Mouse (Mus musculus) midbrain, embryonic 16.5 days (tissue): Measurements from ENCODE around the gene Krt17. TPM values are rescaled to one million over a fixed set of nuclear protein-coding genes. Genes with fewer than 3 reads are reported as not detected.

Experiments
- ATAC-seq: fragments of 200-750 bp; cut with Nextera tagmentation; 2 replicates; pipeline ENCODE4 v1.8.0; 2017; ENCODE audit warnings: moderate TSS enrichment
- H3K27ac ChIP-seq: fragments of 300-500 bp; sonication (generic); 2 replicates; pipeline ENCODE4 v1.5.1; 2014; ENCODE audit warnings: mild to moderate bottlenecking, low read length, mixed read lengths
- H3K27me3 ChIP-seq: fragments of 300-500 bp; sonication (generic); 2 replicates; pipeline ENCODE4 v1.6.1; 2014; ENCODE audit warnings: low read depth, low read length, mixed read lengths; ENCODE audit not compliant: control insufficient read depth, insufficient read depth
- H3K36me3 ChIP-seq: fragments of 300-500 bp; sonication (generic); 2 replicates; pipeline ENCODE4 v1.6.1; 2014; ENCODE audit warnings: mild to moderate bottlenecking, low read length, moderate library complexity, mixed read lengths; ENCODE audit not compliant: control insufficient read depth, insufficient read depth
- H3K4me1 ChIP-seq: fragments of 300-500 bp; sonication (generic); 2 replicates; pipeline ENCODE4 v1.6.1; 2014; ENCODE audit warnings: mild to moderate bottlenecking, low read length, mixed read lengths; ENCODE audit not compliant: control insufficient read depth, insufficient read depth
- H3K4me2 ChIP-seq: fragments of 300-500 bp; sonication (generic); 2 replicates; pipeline ENCODE4 v1.6.1; 2014; ENCODE audit warnings: mild to moderate bottlenecking, low read length, mixed read lengths
- H3K4me3 ChIP-seq: fragments of 300-500 bp; sonication (generic); 2 replicates; pipeline ENCODE4 v1.5.1; 2014; ENCODE audit warnings: low read depth, mild to moderate bottlenecking, low read length, moderate library complexity, mixed read lengths
- H3K9ac ChIP-seq: fragments of 300-500 bp; sonication (generic); 2 replicates; pipeline ENCODE4 v1.6.1; 2014; ENCODE audit warnings: low read depth, low read length, mixed read lengths
- H3K9me3 ChIP-seq: fragments of 300-500 bp; sonication (generic); replicated peaks from 2 replicates; pipeline ENCODE4 v1.6.1; 2014; ENCODE audit warnings: mild to moderate bottlenecking, low read length, mixed read lengths; ENCODE audit not compliant: control insufficient read depth, poor library complexity, severe bottlenecking
- WGBS: fragments of 180-500 bp; shearing (Covaris S2); extraction: QIAGEN DNeasy Blood & Tissue Kit; methylation state at CpG from one replicate; pipeline ENCODE4 v1.1.7; 2014; 5-methylcytosine and 5-hydroxymethylcytosine counted together
- polyA plus RNA-seq: library from polyadenylated mRNA; unstranded; fragments of >200 nt; fragmentation: Nextera tagmentation; extraction: Ambion mirVana; gene quantifications from 2 replicates; pipeline ENCODE4 v1.2.1, GENCODE M21; 2015

The Krt17 gene
- polyA plus RNA-seq, 1 experiment from 2014 or later, result 0.50 TPM

GRCm38 (mm10) chr11:100290235-100290634, 29.4 kb upstream of the Krt17 start:
- Histone ChIP-seq H3K27me3 (no peaks in the 10 kb centered on the region), H3K9ac (no peak overlapping the region), H3K4me3 (no peak overlapping the region), H3K4me1 (0 out of 2 replicates have a peak, but pooled peaks cover 1% of the 10 kb centered on the region), H3K4me2 (no peak overlapping the region), H3K36me3 (no peaks in the 10 kb centered on the region), H3K9me3 (no peaks in the 10 kb centered on the region), H3K27ac (no peak overlapping the region)
- 49% methylated on average over 5 of the region's 5 CpGs for WGBS
- no peak for ATAC-seq

GRCm38 (mm10) chr11:100288942-100289341, 28.1 kb upstream of the Krt17 start:
- Histone ChIP-seq H3K9ac (no peak overlapping the region), H3K27ac (no peak overlapping the region)
- ATAC-seq, result no peak

GRCm38 (mm10) chr11:100287024-100287423, 26.2 kb upstream of the Krt17 start:
- 32% methylated on average over 10 of the region's 10 CpGs for WGBS
- Histone ChIP-seq H3K9ac (no peak overlapping the region), H3K4me3 (no peak overlapping the region), H3K4me1 (no peaks in the 10 kb centered on the region), H3K4me2 (no peak overlapping the region), H3K36me3 (no peaks in the 10 kb centered on the region), H3K9me3 (no peaks in the 10 kb centered on the region), H3K27ac (no peak overlapping the region), H3K27me3 (no peaks in the 10 kb centered on the region)
- no peak for ATAC-seq

More at GRCm38 (mm10) chr11:100288942-100289341, 28.1 kb upstream of the Krt17 start:
- Histone ChIP-seq H3K36me3 (no peaks in the 10 kb centered on the region), H3K4me3 (no peak overlapping the region), H3K27me3 (no peaks in the 10 kb centered on the region), H3K9me3 (no peaks in the 10 kb centered on the region), H3K4me1 (no peaks in the 10 kb centered on the region), H3K4me2 (no peak overlapping the region)
- WGBS, result 88% methylated on average over 5 of the region's 6 CpGs

- Histone ChIP-seq H3K36me3 (no peaks in the 10 kb centered on the region), H3K4me2 (no peak overlapping the region), H3K4me3 (no peak overlapping the region), H3K27ac (no peak overlapping the region), H3K9me3 (no peaks in the 10 kb centered on the region), H3K9ac (no peak overlapping the region), H3K27me3 (no peaks in the 10 kb centered on the region), H3K4me1 (no peaks in the 10 kb centered on the region)
- no peak for ATAC-seq
- 82% methylated on average over 4 of the region's 4 CpGs for WGBS
These were observed 24.2 kb upstream of the Krt17 start for GRCm38 (mm10) chr11:100284988-100285387.

- ATAC-seq, result peak; percentile 22; the same call in 1 of the 2 replicates
- Histone ChIP-seq H3K4me3 (no peak overlapping the region), H3K4me1 (no peaks in the 10 kb centered on the region), H3K4me2 (no peak overlapping the region), H3K27me3 (no peaks in the 10 kb centered on the region), H3K27ac (no peak overlapping the region), H3K9ac (no peak overlapping the region), H3K36me3 (no peaks in the 10 kb centered on the region), H3K9me3 (no peaks in the 10 kb centered on the region)
- WGBS, result 21% methylated on average over 10 of the region's 10 CpGs
These were observed 21.7 kb upstream of the Krt17 start for GRCm38 (mm10) chr11:100282549-100282948.

- no peak overlapping the region for H3K27ac ChIP-seq
- H3K36me3 ChIP-seq, result no peaks in the 10 kb centered on the region
- peak overlapping the region; percentile 11; the same call in 1 of the 2 replicates for H3K4me2 ChIP-seq
- H3K9me3 ChIP-seq, result no peaks in the 10 kb centered on the region
- no peaks in the 10 kb centered on the region for H3K4me1 ChIP-seq
- H3K4me3 ChIP-seq, result no peak overlapping the region
- peak; percentile 77 for ATAC-seq
- no peak overlapping the region for H3K9ac ChIP-seq
- H3K27me3 ChIP-seq, result no peaks in the 10 kb centered on the region
- 20% methylated on average over 11 of the region's 11 CpGs for WGBS
These were observed 21.0 kb upstream of the Krt17 start for GRCm38 (mm10) chr11:100281596-100282544.

- no peaks in the 10 kb centered on the region for H3K36me3 ChIP-seq
- H3K4me1 ChIP-seq, result no peaks in the 10 kb centered on the region
- H3K27me3 ChIP-seq, result no peaks in the 10 kb centered on the region
- no peak for ATAC-seq
- 78% methylated on average over 5 of the region's 5 CpGs for WGBS
- no peak overlapping the region for H3K4me2 ChIP-seq
- no peak overlapping the region for H3K4me3 ChIP-seq
- no peak overlapping the region for H3K27ac ChIP-seq
- no peaks in the 10 kb centered on the region for H3K9me3 ChIP-seq
- no peak overlapping the region for H3K9ac ChIP-seq
These were observed 17.9 kb upstream of the Krt17 start for GRCm38 (mm10) chr11:100278759-100279158.

- no peak for ATAC-seq
- H3K4me2 ChIP-seq, result no peak overlapping the region
- H3K9me3 ChIP-seq, result no peaks in the 10 kb centered on the region
- no peak overlapping the region for H3K27ac ChIP-seq
- H3K9ac ChIP-seq, result no peak overlapping the region
- no peaks in the 10 kb centered on the region for H3K36me3 ChIP-seq
- no peaks in the 10 kb centered on the region for H3K4me1 ChIP-seq
- 80% methylated on average over 15 of the region's 15 CpGs for WGBS
- no peaks in the 10 kb centered on the region for H3K27me3 ChIP-seq
- H3K4me3 ChIP-seq, result no peak overlapping the region
These were observed 17.1 kb upstream of the Krt17 start for GRCm38 (mm10) chr11:100277726-100278480.

GRCm38 (mm10) chr11:100275466-100275865, 14.6 kb upstream of the Krt17 start:
- Histone ChIP-seq H3K9ac (no peak overlapping the region), H3K4me1 (no peaks in the 10 kb centered on the region), H3K36me3 (no peaks in the 10 kb centered on the region), H3K27me3 (no peaks in the 10 kb centered on the region), H3K9me3 (no peaks in the 10 kb centered on the region), H3K27ac (no peak overlapping the region), H3K4me3 (no peak overlapping the region), H3K4me2 (no peak overlapping the region)
- ATAC-seq, result no peak
- 34% methylated on average over 5 of the region's 5 CpGs for WGBS
